Mouse (Mus musculus): ENCODE results near the gene Unk. TPM values are rescaled to one million over a fixed set of nuclear protein-coding genes. Genes with fewer than 3 reads are reported as not detected.
A peak's percentile ranks its signal among the peaks of the same experiment; 100 is the strongest.
"Not testable (repeated sequence)": the region's sequence is repeated elsewhere in the genome, so short reads cannot be mapped to it uniquely, and the experiment has no call there.

Unk gene
- total RNA-seq, 2 experiments from 2014 or later, result 23.9 to 28.1 TPM

DNA sequence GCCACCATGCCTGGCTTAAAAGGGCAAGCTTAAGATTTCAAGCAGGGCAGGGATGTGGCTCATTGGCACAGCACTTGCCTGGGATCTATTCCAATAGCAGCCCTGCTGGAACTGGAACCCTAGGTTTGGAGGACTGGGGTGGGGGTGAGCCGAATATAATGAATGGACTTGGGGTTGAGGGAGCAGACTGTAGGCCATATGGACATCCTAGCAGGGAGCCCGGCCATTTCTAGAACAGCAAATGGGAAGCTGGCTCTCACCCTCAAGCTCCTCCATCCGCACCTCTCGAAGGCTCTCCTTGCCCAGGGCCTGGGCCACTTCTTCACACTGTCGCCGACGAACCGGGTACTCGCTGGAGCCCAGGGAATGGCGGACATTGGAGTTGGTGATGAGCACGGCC, 20.5 kb upstream of the Unk start:
- no peak for DNase-seq (ENCODE audit: low spot score in 2 of 2)

DNA sequence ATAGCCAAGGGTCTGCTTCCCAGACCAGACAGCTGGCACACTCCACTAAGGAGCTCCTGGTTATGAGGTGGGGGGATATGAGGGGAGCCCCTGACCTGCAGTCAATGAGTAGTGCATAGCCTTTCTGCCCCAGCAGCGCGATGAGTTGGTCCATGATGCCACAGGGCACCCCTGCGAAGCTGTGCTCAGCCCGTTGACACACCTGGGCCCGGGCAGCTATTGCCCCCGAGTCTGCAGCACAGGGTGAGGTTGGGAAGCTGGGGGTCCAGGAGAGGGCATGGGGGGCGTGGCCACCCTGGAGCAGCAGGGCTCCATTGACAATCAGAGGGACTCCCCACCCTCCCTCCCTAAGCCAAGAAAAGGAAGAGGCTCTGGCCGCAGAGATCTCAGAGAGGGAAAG, 20.0 kb upstream of the Unk start:
- DNase-seq (ENCODE audit: low spot score in 2 of 2), result no peak

DNA sequence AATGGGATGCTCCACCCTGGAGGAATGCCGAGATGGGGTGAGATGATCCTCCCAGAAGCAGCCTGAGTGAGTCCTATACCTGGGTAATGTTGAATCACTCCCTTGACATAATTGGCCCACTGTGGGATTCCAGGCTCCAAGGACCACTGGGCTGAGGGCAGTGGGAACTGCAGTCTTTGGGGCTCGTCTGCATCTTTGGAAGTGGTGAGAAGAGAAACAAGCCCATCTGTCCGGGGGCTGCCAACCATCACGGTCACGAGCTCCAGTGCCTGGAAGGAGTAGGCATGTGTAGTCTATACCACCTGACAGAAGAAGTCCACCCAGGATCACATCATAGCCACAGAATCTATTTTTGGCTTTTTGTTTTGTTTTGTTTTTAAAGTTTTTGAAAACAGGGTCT, 19.2 kb upstream of the Unk start:
- no peak for DNase-seq (ENCODE audit: low spot score in 2 of 2)

DNA sequence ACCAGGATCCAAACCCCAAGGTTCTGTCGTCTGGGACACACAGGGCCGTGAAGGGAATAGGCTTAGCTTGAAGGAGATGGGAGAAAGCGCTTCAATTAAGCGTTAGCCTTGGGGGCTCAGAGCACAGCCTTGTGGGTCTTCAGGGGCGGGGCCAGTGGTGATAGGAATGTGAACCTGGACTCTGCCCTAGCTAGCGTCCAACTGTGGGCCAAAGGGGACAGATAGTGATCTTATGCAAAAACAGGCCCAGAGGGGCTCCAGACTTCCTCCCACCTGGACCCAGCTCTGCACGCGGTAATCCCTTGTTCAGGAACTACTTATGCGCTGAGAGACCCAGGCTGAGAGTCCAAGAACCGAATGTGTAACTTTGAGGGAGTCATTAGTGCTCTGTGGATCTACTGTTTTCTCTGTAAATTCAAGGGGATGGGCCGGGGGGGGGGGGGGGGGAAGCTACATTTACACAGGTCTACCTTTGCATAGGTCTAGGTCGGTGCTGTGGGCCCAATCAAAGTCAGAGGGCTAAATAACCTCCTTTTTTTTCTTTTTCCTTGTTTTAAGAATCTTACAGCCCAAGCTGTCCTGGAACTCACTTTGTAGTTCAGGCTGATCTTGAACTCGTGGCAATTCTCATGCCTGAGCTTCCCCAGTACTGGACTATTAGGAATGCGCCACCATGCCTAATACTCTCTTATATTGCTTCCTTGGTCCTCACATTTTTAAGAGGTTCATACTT, 18.4 kb upstream of the Unk start:
- DNase-seq (ENCODE audit: low spot score in 2 of 2), result no peak

DNA sequence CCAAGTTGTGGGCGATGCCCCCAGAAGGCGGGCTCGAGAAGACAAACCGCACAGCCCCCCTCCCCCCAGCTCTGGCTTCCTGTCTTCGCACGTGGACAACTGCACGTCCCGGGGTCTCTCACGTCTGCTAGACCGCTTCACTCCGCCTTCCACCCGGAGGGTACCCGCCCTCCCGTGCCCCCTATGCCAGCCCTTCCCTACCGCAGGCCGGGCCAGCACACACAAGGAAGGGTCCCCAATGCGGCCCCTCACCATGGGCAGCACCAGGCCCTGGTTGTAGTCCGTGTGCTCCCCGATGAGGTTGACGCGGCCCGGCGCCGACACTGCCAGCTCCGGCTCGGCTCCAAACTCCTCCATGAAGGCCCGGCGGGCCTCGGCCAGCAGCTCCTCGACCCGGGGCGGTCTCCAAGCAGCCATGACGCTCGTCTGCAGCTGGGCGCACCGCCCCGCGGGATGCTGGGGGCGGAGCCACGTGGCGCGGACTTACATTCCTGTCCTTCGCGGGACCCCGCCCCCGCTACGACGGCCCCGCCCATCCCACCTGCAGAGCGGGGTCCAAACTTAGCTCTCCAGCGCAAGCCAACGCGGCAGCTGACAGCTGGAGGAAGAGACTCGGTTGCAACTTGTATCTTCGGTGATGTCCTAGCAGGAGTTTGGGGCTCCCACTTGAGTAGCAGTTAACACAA, 17.7 kb upstream of the Unk start, which contains the start of gene Galk1:
Gene Galk1, minus strand, starts transcription at position 458 of the 686 bp plus-strand sequence.
- DNase-seq (ENCODE audit: low spot score in 2 of 2), result peak; percentile 69 to 80

DNA sequence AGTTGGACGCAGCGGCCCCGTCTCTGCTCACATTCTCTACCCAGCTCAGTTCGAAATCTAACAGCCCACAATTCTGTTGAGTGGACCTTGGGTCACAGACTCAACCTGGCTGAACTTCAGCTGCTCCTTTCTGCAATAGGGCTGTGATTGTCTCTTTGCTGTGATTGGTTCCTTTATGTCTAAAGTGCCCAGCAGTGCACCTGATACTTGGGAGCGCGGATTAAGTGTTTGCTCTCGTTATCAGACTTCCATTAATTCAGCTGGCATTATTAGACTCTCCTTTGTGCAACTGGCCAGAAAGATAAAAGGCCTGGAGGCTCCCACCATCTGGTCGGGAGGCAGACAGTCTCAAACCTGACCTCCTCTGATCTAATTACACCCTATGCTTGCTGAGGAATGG, 15.3 kb upstream of the Unk start:
- DNase-seq (ENCODE audit: low spot score in 2 of 2), result no peak

DNA sequence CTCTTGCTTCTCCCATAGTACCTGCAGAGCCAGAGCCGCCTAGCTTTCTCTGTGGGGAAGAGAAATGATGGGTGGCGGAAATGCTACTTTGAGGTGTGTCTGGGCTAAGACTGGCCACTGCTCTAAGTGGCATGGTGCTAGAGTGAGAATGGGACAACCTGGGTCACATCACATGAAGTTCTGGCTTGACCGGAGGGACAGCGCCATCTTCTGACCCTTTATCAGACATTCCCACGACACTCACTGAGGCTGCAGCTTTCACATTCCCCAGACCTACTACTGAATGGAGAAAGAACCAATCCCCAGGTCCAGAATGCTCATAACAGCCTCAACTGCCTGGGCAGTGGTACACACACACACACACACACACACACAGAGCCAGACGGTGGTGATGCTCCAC, 12.0 kb upstream of the Unk start:
- no peak for DNase-seq (ENCODE audit: low spot score in 2 of 2)

DNA sequence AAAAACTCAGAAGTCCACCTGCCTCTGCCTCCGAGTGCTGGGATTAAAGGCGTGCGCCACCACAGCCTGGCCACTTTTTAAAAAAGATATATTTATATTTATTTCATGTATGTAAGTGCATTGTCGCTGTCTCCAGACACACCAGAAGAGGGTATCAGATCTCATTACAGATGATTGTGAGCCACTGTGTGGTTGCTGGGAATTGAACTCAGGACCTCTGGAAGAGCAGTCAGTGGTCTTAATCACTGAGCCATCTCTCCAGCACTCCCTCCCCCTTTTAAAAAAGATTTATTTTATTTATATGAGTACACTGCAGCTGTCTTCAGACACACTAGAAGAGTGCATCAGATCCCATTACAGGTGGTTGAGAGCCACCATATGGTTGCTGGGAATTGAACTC, 11.3 kb upstream of the Unk start:
- DNase-seq (ENCODE audit: low spot score in 2 of 2), result not testable (repeated sequence)

DNA sequence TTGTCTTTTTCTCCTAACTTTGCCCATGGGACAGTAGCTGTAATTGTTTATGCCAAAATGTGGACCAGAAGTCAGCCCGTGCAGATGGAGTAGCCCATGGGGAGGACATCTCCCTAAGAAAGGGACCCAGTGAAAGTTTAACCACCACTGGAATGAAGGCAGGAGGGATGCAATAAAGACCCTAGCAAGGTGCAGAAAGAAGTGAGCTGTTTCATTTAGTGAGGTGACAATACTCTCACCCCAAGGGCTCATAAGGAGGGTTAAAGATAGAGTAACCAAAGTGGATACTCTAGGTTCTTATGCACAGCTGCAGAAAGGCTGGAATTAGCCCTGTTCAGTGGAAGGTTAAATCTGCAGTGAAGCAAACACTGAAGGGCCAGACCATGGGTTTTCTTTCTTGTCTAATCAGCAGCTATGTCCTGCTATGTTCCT, 10.7 kb upstream of the Unk start:
- DNase-seq (ENCODE audit: low spot score in 2 of 2), result no peak

DNA sequence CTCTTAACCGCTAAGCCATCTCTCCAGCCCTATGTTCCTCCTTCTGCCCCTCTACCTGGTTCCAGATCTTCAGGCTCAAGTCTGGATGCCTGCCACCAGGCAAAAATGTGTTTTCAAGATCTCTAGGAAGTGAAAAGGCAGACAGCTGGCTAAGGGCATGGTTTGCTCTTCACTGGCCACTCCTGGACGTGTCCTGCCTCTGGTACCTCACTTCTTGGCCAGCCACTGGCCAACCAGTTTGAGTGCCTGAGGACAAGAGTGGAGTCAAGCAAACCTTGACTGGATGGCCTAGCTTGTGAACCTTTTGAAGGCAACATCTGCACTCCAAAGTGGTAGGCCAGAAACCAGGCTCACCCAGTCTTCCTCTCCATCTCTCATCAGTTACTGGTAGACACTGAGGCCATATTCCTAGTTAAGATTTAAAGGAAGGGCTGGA, 10.1 kb upstream of the Unk start:
- DNase-seq (ENCODE audit: low spot score in 2 of 2), result peak; percentile 30 to 40

DNA sequence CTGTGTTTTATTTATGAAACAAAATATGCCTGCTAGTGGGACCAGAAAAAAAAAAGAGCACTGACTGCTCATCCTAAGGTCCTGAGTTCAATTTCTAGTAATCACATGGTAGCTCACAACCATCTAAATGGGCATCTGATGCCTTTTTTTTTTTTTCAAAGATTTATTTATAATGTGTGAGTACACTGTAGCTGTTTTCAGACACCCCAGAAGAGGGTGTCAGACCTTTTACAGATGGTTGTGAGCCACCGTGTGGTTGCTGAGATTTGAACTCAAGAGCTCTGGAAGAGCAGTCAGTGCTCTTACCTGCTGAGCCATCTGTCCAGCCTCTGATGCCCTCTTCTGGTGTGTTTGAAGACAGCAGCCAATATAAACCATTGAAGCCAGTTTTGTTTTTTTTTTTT, 9.6 kb upstream of the Unk start:
- no peak for DNase-seq (ENCODE audit: low spot score in 2 of 2)

DNA sequence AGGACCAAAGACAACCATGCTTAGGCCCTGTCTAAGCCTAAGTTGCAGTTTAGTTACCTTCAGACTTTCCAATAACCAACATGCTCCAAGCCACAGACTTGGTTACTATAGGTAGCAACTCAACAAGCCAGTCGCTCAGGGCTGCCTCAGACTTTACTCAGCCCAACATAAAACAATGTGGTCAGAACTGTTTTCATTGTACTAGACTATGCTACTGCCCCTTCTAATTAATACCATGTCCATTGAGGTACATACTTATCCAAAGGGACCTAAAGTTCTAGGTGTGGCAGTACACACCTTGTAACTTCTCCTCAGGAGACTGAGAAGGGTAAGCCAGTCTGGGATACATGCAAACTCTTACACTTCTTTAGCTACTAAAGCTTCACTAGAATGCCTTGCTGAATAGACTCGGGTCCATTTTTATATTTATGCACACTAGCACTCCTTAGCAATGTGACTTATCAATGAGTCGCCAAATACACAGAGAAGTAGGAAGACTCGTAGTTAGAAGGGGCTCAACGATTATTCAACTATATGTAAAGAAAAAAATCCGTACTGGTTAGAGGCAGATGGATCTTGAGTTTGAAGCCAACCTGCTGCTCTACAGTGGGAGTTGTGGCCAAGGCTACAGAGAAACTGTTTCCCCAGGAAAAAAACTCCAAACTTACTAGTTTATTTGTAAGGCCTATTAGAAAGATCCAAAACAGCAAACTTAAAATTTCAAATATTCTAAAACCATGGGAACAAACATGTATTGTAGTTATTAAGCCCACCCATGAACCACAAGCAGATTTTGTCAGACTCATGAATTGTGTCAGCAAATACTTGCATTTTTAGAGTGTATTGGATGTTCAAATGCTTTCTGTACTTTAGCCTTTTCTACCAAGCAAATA, 8.5 kb upstream of the Unk start:
- DNase-seq (ENCODE audit: low spot score in 2 of 2), result no peak

DNA sequence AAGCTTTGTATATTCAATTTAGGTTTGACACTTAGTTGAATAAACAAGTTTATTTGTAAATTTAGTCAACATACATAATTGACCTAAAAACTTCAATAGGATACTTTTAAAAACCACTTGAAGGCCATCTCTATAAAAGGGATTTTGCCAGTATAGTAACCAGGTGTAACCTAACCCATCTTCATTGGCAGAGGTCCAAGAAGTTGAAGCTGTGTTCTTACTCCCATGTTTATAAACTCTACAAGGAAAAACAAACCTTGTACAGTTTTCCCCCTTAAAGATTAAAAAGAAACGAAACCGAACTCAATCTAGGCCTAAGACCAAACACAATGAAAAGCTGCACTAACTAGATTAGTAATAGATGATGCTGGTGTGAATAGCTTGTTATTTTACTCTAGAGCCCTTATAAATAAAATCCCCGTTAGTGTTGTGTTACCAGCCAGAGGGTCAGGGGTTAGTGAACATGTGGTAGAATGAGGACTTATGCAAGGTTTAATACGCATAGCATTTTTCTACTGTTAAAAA, 7.8 kb upstream of the Unk start:
- no peak for DNase-seq (ENCODE audit: low spot score in 2 of 2)

DNA sequence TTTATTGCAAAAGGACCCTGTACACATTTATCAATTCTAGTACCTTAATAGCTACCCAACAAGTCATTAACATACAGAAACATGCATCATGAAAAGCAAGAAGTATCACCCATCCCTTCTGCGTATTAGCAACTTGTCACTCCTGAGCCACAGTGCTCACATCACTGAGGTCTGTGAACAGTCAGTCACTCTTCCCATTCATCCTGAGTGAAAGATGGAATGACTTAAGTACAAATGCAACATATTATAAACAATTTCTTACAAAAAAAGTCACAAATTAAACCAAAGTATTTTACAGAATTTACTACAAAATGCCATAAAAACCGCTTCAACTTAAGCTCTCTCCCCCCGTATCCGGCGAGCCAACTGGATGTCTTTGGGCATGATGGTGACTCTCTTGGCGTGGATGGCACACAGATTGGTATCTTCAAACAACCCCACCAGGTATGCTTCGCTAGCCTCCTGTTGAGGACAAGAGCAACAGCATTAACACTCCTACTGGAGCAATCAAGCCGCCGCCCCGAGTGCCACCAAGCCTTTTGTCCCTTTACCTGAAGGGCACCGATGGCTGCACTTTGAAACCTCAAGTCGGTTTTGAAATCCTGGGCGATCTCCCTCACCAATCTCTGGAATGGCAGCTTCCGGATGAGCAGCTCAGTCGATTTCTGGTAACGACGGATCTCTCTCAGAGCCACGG, 6.9 kb upstream of the Unk start:
- not testable (repeated sequence) for DNase-seq (ENCODE audit: low spot score in 2 of 2)

DNA sequence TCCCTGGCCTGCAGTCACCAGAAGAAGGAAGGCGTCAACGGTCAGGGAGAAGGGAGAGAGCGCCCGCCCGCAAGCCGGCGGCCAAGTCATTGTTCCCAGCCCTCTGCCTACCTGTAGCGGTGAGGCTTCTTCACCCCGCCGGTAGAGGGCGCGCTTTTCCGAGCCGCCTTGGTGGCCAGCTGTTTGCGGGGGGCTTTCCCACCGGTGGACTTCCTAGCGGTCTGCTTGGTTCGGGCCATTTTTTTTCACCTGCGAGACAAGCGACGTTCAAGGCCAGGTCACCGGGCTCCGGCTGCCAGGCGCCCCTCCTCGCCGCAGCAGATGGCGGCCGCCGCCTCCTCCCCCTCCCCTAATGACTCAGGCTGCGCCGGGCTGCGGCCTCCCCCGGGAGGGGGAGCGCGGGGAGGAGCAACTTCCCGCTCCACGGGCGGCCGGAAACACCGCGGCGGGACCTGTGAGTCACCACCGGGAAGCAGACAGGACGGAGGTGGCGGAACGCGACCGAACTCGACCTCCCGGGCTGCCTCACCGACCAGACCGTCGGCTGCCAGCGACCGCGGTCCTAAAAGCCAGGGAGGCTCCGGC, 6.3 kb upstream of the Unk start:
- peak; percentile 76 to 81 for DNase-seq (ENCODE audit: low spot score in 2 of 2)

DNA sequence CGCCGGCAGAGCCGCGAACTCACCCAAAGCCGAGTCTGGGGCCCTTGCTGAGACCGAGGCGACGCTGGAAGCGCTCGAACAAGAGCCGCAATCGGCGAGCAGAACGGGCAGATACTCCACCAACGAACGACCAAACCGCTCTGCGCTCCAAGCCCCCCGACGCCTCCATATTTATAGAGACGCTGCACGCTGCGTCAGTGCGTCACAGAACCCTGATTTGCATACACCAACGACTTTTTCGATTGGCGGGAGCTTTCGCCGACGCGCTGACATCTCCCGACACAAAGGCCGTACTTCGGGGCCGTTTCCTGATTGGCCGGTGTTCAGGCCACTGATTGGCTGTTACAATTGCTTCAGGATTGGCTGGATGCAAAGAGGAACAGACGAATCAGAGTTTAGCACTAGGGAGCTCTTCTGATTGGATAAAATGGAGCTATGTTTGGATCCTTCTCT, 5.7 kb upstream of the Unk start:
- peak; percentile 93 to 94 for DNase-seq (ENCODE audit: low spot score in 2 of 2)

DNA sequence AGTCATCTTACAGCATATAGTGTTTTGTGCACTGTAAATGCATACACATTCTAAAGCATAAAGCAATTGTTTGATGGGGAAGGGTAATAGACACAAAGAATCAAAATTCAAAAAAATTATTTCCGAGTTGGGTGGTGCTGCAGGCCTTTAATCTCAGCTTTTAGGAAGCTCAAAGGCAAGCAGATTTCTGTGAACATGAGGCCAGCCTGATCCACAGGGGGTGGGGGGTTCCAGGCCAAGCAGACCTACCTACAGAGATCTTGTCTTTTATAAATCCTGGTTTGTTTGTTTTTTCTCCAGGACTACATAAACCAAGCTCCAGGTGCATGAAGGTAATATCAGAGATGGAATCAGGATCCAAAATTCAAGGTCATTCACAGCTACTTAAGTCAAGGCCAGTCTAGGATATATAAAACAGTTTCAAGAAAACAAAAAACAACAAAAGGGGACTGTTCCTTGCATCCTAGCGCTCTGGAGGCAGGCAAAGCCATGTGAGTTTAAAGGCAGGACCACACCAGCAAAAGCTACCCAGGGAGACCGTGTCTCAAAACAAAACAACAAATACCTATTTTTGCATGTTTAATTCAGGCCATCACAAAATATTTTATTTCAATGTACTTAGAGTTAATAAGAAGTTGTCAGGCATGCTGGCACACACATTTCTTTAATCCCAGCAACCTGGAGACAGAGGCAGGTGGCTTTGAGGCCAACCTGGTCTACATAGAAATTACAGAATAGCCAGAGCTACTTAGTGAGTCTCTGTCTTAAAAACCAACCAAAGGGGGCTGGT, 4.9 kb upstream of the Unk start:
- DNase-seq (ENCODE audit: low spot score in 2 of 2), result no peak

DNA sequence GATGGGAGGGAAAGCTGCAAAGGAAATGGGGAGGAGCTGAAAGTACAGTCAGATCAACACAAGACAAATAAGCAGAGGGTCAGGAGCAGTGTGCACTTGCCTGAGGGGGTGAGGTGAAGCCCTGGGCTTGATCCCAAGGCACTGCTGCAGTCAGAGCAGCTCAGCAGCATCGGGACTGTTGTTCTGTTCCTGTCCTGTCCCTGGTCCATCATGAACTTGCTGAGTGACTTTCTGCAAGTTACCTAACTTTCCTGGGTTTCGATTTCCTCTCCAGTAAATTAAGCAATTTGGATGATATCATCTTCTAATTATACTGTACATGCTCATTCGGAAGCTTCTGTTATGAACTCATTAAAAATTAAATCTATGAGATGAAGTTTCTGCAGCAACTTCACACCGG, 2.4 kb upstream of the Unk start, which contains the start of gene H3f3b:
Gene H3f3b, minus strand, starts transcription at position 207 of the 400 bp plus-strand sequence.
- no peak for DNase-seq (ENCODE audit: low spot score in 2 of 2)

DNA sequence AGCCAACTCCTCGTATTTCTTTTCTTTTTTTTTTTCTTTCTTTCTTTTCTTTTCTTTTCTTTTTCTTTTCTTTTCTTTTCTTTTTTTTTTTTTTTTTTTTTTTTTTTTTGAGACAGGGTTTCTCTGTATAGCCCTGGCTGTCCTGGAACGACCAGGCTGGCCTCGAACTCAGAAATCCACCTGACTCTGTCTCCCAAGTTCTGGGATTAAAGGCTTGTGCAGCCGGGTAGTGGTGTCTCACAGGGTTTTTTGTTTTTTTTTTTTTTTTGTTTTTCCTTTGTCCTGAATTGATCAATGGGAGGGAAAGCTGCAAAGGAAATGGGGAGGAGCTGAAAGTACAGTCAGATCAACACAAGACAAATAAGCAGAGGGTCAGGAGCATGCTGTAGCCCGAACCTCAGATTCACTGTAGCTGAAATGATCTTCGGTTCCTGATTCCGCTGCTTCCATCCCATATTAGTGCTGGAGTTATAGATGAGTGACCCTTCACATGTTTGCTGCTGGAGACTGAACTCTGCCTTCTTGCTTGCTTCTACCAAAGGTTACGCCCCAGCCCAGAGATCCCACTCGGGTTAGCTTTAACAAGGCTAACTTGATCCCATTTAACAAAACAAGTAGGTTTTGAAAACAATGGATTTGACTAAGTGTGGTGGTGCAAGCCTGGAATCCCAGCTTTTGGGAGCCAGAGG, 1.8 kb upstream of the Unk start:
- DNase-seq (ENCODE audit: low spot score in 2 of 2), result no peak
